Mouse (Mus musculus) fat pad, adult 2 months (tissue): ENCODE measurements around the gene Itga3.
"Not testable (repeated sequence)": the region's sequence is repeated elsewhere in the genome, so short reads cannot be mapped to it uniquely, and the experiment has no call there.

Experiments used
- DNase-seq: peaks from one replicate; pipeline ENCODE4 v3.0.0-alpha.2; 2011; ENCODE audit warnings: low read depth, low spot score; ENCODE audit errors: extremely low read depth

The Itga3 gene

GRCm38 (mm10) chr11:95034902-95035301, 41.7 kb downstream of the Itga3 start:
- DNase-seq = no peak

GRCm38 (mm10) chr11:95033617-95034016, 43.0 kb downstream of the Itga3 start:
- DNase-seq = no peak

- no peak for DNase-seq
Measured at GRCm38 (mm10) chr11:95032945-95033344, 43.7 kb downstream of the Itga3 start.

- DNase-seq = no peak
Measured at GRCm38 (mm10) chr11:95027850-95028470, 48.6 kb downstream of the Itga3 start.

GRCm38 (mm10) chr11:95026849-95027248, 49.8 kb downstream of the Itga3 start:
- DNase-seq = no peak

GRCm38 (mm10) chr11:95026090-95026542, 50.5 kb downstream of the Itga3 start:
- DNase-seq = no peak

GRCm38 (mm10) chr11:95025227-95026012, 51.2 kb downstream of the Itga3 start:
- DNase-seq = no peak

GRCm38 (mm10) chr11:95024439-95025184, 52.0 kb downstream of the Itga3 start:
- DNase-seq = no peak

- DNase-seq = no peak
Measured at GRCm38 (mm10) chr11:95023481-95023880, 53.1 kb downstream of the Itga3 start.

GRCm38 (mm10) chr11:95022237-95022992, 54.2 kb downstream of the Itga3 start:
- DNase-seq = no peak

GRCm38 (mm10) chr11:95015484-95015883, 61.1 kb downstream of the Itga3 start:
- DNase-seq = no peak

- DNase-seq = no peak
Measured at GRCm38 (mm10) chr11:95012487-95012886, 64.1 kb downstream of the Itga3 start.

- DNase-seq = no peak
Measured at GRCm38 (mm10) chr11:95012075-95012474, 64.5 kb downstream of the Itga3 start.

GRCm38 (mm10) chr11:95011416-95011815, 65.2 kb downstream of the Itga3 start:
- no peak for DNase-seq

GRCm38 (mm10) chr11:95010841-95011403, 65.7 kb downstream of the Itga3 start:
- not testable (repeated sequence) for DNase-seq

GRCm38 (mm10) chr11:95010141-95010739, 66.4 kb downstream of the Itga3 start:
- no peak for DNase-seq

GRCm38 (mm10) chr11:95009629-95010014, 67.0 kb downstream of the Itga3 start, which contains the start of gene Samd14:
Gene Samd14 (plus strand): TSS chr11:95009879.
- DNase-seq = no peak

GRCm38 (mm10) chr11:95008661-95009628, 67.7 kb downstream of the Itga3 start:
- DNase-seq = no peak

- DNase-seq = no peak
Measured at GRCm38 (mm10) chr11:95007418-95007817, 69.2 kb downstream of the Itga3 start.
